Mouse (Mus musculus): ENCODE results near the gene Tmem43. TPM values are rescaled to one million over a fixed set of nuclear protein-coding genes. Genes with fewer than 3 reads are reported as not detected.

Gene Tmem43
- total RNA-seq, 1 experiment from 2014 or later = 62.5 TPM

GRCm38 (mm10) chr6:91483371-91483770 is 9.9 kb downstream of the Tmem43 start:
- no peak for ATAC-seq (replicated peaks in 1 of 2; ENCODE audit: insufficient read depth in 1 of 2, low FRiP score in 2 of 2, low TSS enrichment in 1 of 2, low read depth in 1 of 2, poor library complexity in 2 of 2, severe bottlenecking in 2 of 2)

- ATAC-seq (replicated peaks in 1 of 2; ENCODE audit: insufficient read depth in 1 of 2, low FRiP score in 2 of 2, low TSS enrichment in 1 of 2, low read depth in 1 of 2, poor library complexity in 2 of 2, severe bottlenecking in 2 of 2) = no peak
Measured at GRCm38 (mm10) chr6:91486736-91487453, 13.4 kb downstream of the Tmem43 start.

GRCm38 (mm10) chr6:91488496-91489212 is 15.2 kb downstream of the Tmem43 start:
- peak; percentile 66 to 83 for ATAC-seq (replicated peaks in 1 of 2; ENCODE audit: insufficient read depth in 1 of 2, low FRiP score in 2 of 2, low TSS enrichment in 1 of 2, low read depth in 1 of 2, poor library complexity in 2 of 2, severe bottlenecking in 2 of 2)

- ATAC-seq (replicated peaks in 1 of 2; ENCODE audit: insufficient read depth in 1 of 2, low FRiP score in 2 of 2, low TSS enrichment in 1 of 2, low read depth in 1 of 2, poor library complexity in 2 of 2, severe bottlenecking in 2 of 2) = no peak
Measured at GRCm38 (mm10) chr6:91489872-91490271, 16.4 kb downstream of the Tmem43 start.

- no peak for ATAC-seq (replicated peaks in 1 of 2; ENCODE audit: insufficient read depth in 1 of 2, low FRiP score in 2 of 2, low TSS enrichment in 1 of 2, low read depth in 1 of 2, poor library complexity in 2 of 2, severe bottlenecking in 2 of 2)
Measured at GRCm38 (mm10) chr6:91491004-91491403, 17.5 kb downstream of the Tmem43 start.

- peak; percentile 65 to 67 for ATAC-seq (replicated peaks in 1 of 2; ENCODE audit: insufficient read depth in 1 of 2, low FRiP score in 2 of 2, low TSS enrichment in 1 of 2, low read depth in 1 of 2, poor library complexity in 2 of 2, severe bottlenecking in 2 of 2)
Measured at GRCm38 (mm10) chr6:91493053-91493452, 19.6 kb downstream of the Tmem43 start.

- no peak for ATAC-seq (replicated peaks in 1 of 2; ENCODE audit: insufficient read depth in 1 of 2, low FRiP score in 2 of 2, low TSS enrichment in 1 of 2, low read depth in 1 of 2, poor library complexity in 2 of 2, severe bottlenecking in 2 of 2)
Measured at GRCm38 (mm10) chr6:91494526-91494925, 21.0 kb downstream of the Tmem43 start.

- ATAC-seq (replicated peaks in 1 of 2; ENCODE audit: insufficient read depth in 1 of 2, low FRiP score in 2 of 2, low TSS enrichment in 1 of 2, low read depth in 1 of 2, poor library complexity in 2 of 2, severe bottlenecking in 2 of 2) = no peak
Measured at GRCm38 (mm10) chr6:91503302-91503701, 29.8 kb downstream of the Tmem43 start.

GRCm38 (mm10) chr6:91506036-91506435 is 32.5 kb downstream of the Tmem43 start:
- peak; percentile 95 for ATAC-seq (replicated peaks in 1 of 2; ENCODE audit: insufficient read depth in 1 of 2, low FRiP score in 2 of 2, low TSS enrichment in 1 of 2, low read depth in 1 of 2, poor library complexity in 2 of 2, severe bottlenecking in 2 of 2)

GRCm38 (mm10) chr6:91508041-91508440 is 34.5 kb downstream of the Tmem43 start:
- ATAC-seq (replicated peaks in 1 of 2; ENCODE audit: insufficient read depth in 1 of 2, low FRiP score in 2 of 2, low TSS enrichment in 1 of 2, low read depth in 1 of 2, poor library complexity in 2 of 2, severe bottlenecking in 2 of 2) = no peak

- peak; percentile 71 to 74 for ATAC-seq (replicated peaks in 1 of 2; ENCODE audit: insufficient read depth in 1 of 2, low FRiP score in 2 of 2, low TSS enrichment in 1 of 2, low read depth in 1 of 2, poor library complexity in 2 of 2, severe bottlenecking in 2 of 2)
Measured at GRCm38 (mm10) chr6:91509326-91509725, 35.8 kb downstream of the Tmem43 start.

GRCm38 (mm10) chr6:91510211-91510610 is 36.7 kb downstream of the Tmem43 start:
- ATAC-seq (replicated peaks in 1 of 2; ENCODE audit: insufficient read depth in 1 of 2, low FRiP score in 2 of 2, low TSS enrichment in 1 of 2, low read depth in 1 of 2, poor library complexity in 2 of 2, severe bottlenecking in 2 of 2) = no peak

GRCm38 (mm10) chr6:91514135-91514534 is 40.6 kb downstream of the Tmem43 start:
- no peak for ATAC-seq (replicated peaks in 1 of 2; ENCODE audit: insufficient read depth in 1 of 2, low FRiP score in 2 of 2, low TSS enrichment in 1 of 2, low read depth in 1 of 2, poor library complexity in 2 of 2, severe bottlenecking in 2 of 2)

- ATAC-seq (replicated peaks in 1 of 2; ENCODE audit: insufficient read depth in 1 of 2, low FRiP score in 2 of 2, low TSS enrichment in 1 of 2, low read depth in 1 of 2, poor library complexity in 2 of 2, severe bottlenecking in 2 of 2) = no peak
Measured at GRCm38 (mm10) chr6:91514737-91515362, 41.3 kb downstream of the Tmem43 start.

GRCm38 (mm10) chr6:91515545-91516449 is 42.3 kb downstream of the Tmem43 start, which contains the start of the genes Xpc and Lsm3:
Gene Xpc, minus strand, starts transcription at chr6:91515888.
Gene Lsm3, plus strand, starts transcription at chr6:91515928.
- peak; percentile 87 to 95 for ATAC-seq (replicated peaks in 1 of 2; ENCODE audit: insufficient read depth in 1 of 2, low FRiP score in 2 of 2, low TSS enrichment in 1 of 2, low read depth in 1 of 2, poor library complexity in 2 of 2, severe bottlenecking in 2 of 2)

GRCm38 (mm10) chr6:91518454-91519020 is 45.0 kb downstream of the Tmem43 start:
- ATAC-seq (replicated peaks in 1 of 2; ENCODE audit: insufficient read depth in 1 of 2, low FRiP score in 2 of 2, low TSS enrichment in 1 of 2, low read depth in 1 of 2, poor library complexity in 2 of 2, severe bottlenecking in 2 of 2) = 0 out of 4 replicates have a peak, but pooled peaks of 1 of the 2 experiments have one; percentile 2

- ATAC-seq (replicated peaks in 1 of 2; ENCODE audit: insufficient read depth in 1 of 2, low FRiP score in 2 of 2, low TSS enrichment in 1 of 2, low read depth in 1 of 2, poor library complexity in 2 of 2, severe bottlenecking in 2 of 2) = no peak
Measured at GRCm38 (mm10) chr6:91522816-91523215, 49.3 kb downstream of the Tmem43 start.
